In the genomic region with DNA sequence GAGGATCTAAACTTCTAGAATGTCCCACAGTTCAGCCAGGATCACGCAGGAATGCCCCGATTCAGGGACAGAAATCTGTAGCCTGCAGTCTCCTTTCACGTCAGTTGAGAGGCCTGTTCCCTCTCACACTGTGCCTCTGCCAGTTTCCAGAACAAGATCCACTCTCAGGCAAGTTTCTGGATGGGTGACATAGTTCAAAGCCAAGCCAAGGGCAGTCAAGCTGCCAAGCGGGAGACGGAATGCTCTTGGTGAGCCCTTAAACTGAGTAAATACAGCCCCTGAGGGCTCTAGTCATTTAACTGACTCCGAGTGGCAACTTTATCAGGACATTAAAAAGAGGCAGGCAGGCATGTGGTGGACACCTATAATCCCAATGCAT, we compare ENCODE assay signal across 10 mouse cellular contexts. TPM values are rescaled to one million over a fixed set of nuclear protein-coding genes. Genes with fewer than 3 reads are reported as not detected.
A peak's percentile ranks its signal among the peaks of the same experiment; 100 is the strongest.
DNase-seq lines count a peak whose midpoint lies in the region; ATAC-seq and TF ChIP-seq lines count a peak whose summit lies in the region.
"Had no signal": no experiment of that assay in that cellular context is flagged by ENCODE, and none has a peak within 500 bp of the region (broad histone marks: within the 10 kb centered on the region; RNA-seq: fewer than 3 reads in every experiment).

No protein-coding gene starts in this region.

- no peak for TF ChIP-seq CTCF in heart, postnatal 0 days (IDR thresholded peaks at IDR 0.05; ENCODE audit: low read depth)

- H3K9ac ChIP-seq in heart, postnatal 0 days (replicated peaks; ENCODE audit: low read depth, low read length), result no peak overlapping the region
- no peak overlapping the region for H3K9ac ChIP-seq in forebrain, embryonic 11.5 days (ENCODE audit: low read length)

- H3K27ac ChIP-seq in heart, postnatal 0 days (ENCODE audit: low read depth), result peak overlapping the region; percentile 64
- no peak overlapping the region for H3K27ac ChIP-seq in forebrain, embryonic 11.5 days (ENCODE audit: low read depth, low read length)
- H3K27ac ChIP-seq: midbrain, embryonic 10.5 days had no signal

- H3K4me2 ChIP-seq in heart, postnatal 0 days (ENCODE audit: low read depth, low read length), result no peak overlapping the region
- no peak overlapping the region for H3K4me2 ChIP-seq in forebrain, embryonic 11.5 days (ENCODE audit: low read depth, low read length, severe bottlenecking)

- peak; percentile 62 for ATAC-seq in heart, postnatal 0 days (ENCODE audit: insufficient read depth, low read depth)
- ATAC-seq in forebrain, embryonic 11.5 days (replicated peaks; ENCODE audit: low FRiP score), result no peak

- TF ChIP-seq EP300 in heart, postnatal 0 days (IDR thresholded peaks at IDR 0.05; ENCODE audit: low read depth), result no peak

- WGBS in heart, postnatal 0 days, result 29% methylated on average over 6 of the region's 6 CpGs
- WGBS in forebrain, embryonic 11.5 days, result 76% methylated on average over 6 of the region's 6 CpGs

- no peaks in the 10 kb centered on the region for H3K9me3 ChIP-seq in heart, postnatal 0 days (replicated peaks; ENCODE audit: control insufficient read depth, low read length)
- no peaks in the 10 kb centered on the region for H3K9me3 ChIP-seq in forebrain, embryonic 11.5 days (ENCODE audit: control insufficient read depth, low read length)
- H3K9me3 ChIP-seq: midbrain, embryonic 10.5 days had no signal

- DNase-seq in Muller cell, postnatal 12 days (ENCODE audit: inconsistent ontology term), result peak; percentile 62
- DNase-seq in forelimb bud, embryonic 11.5 days (ENCODE audit: low read depth, low spot score), result peak; percentile 29
- DNase-seq in heart, postnatal 0 days (ENCODE audit: low spot score), result peak; percentile 64
- DNase-seq in lung, adult 18-20 months, result peak; percentile 79 to 81
- no peak for DNase-seq in forebrain, embryonic 11.5 days (ENCODE audit: low spot score)
- no peak for DNase-seq in retina, postnatal 1 day
- DNase-seq in urinary bladder, postnatal 36 days (ENCODE audit: low spot score in 2 of 2), result no peak
- DNase-seq in retina, embryonic 14.5 days (ENCODE audit: low spot score), result no peak

- no peak overlapping the region for H3K4me3 ChIP-seq in heart, postnatal 0 days (ENCODE audit: low read depth, low read length)
- H3K4me3 ChIP-seq in forebrain, embryonic 11.5 days (ENCODE audit: low read depth, low read length), result no peak overlapping the region
- H3K4me3 ChIP-seq: midbrain, embryonic 10.5 days had no signal

- H3K4me1 ChIP-seq in heart, postnatal 0 days (ENCODE audit: control insufficient read depth, insufficient read depth), result 0 out of 2 replicates have a peak, but pooled peaks cover 4% of the 10 kb centered on the region
- H3K4me1 ChIP-seq in forebrain, embryonic 11.5 days (replicated peaks; ENCODE audit: control insufficient read depth, insufficient read depth, low read length), result no peaks in the 10 kb centered on the region

- no peaks in the 10 kb centered on the region for H3K36me3 ChIP-seq in heart, postnatal 0 days (replicated peaks; ENCODE audit: control insufficient read depth, insufficient read depth, low read length)
- H3K36me3 ChIP-seq in forebrain, embryonic 11.5 days (ENCODE audit: control insufficient read depth, insufficient read depth, low read length), result no peaks in the 10 kb centered on the region
- H3K36me3 ChIP-seq: midbrain, embryonic 10.5 days had no signal

- peaks cover 5% of the 10 kb centered on the region; the same call in 1 of the 2 replicates for H3K27me3 ChIP-seq in heart, postnatal 0 days (ENCODE audit: control insufficient read depth, insufficient read depth, low read length)
- no peaks in the 10 kb centered on the region for H3K27me3 ChIP-seq in forebrain, embryonic 11.5 days (ENCODE audit: control insufficient read depth, insufficient read depth, low read length)

RNA-seq across cellular contexts. Expression of a gene that starts 32.7 kb away (rescaled TPM):
- total RNA-seq in heart, postnatal 0 days (2014; rRNA removed; ENCODE audit: low replicate concordance), result 1.1 TPM in 1 of 2 replicates, not detected in the other
- 0.01 TPM in 1 of 2 replicates, not detected in the other for polyA plus RNA-seq in heart, postnatal 0 days (2015; fragmentation: Nextera tagmentation; extraction: Ambion mirVana)
- 0.01 and 0.04 TPM in 2 replicates for polyA plus RNA-seq in forebrain, embryonic 11.5 days (2014; fragmentation: Nextera tagmentation; extraction: Ambion mirVana)
- total RNA-seq: common myeloid progenitor, adult 5-6 weeks had no signal

RNA-seq across cellular contexts. Expression of a gene that starts 53.9 kb away (rescaled TPM):
- total RNA-seq in heart, postnatal 0 days (2014; rRNA removed; ENCODE audit: low replicate concordance), result 829 and 887 TPM in 2 replicates
- 1,674 and 1,711 TPM in 2 replicates for polyA plus RNA-seq in heart, postnatal 0 days (2015; fragmentation: Nextera tagmentation; extraction: Ambion mirVana)
- polyA plus RNA-seq in forebrain, embryonic 11.5 days (2014; fragmentation: Nextera tagmentation; extraction: Ambion mirVana), result 348 and 407 TPM in 2 replicates
- total RNA-seq: common myeloid progenitor, adult 5-6 weeks had no signal

Comparison
In these comparisons a context has a peak if more than half of its experiments do, and no peak if none do; other contexts are left out.
1. DNase-seq: peak in Muller cell, postnatal 12 days (single experiment), forelimb bud, embryonic 11.5 days (single experiment), heart, postnatal 0 days (single experiment) and lung, adult 18-20 months (2 of 2); none in forebrain, embryonic 11.5 days (single experiment), retina, postnatal 1 day (single experiment), urinary bladder, postnatal 36 days (0 of 2) and retina, embryonic 14.5 days (single experiment).